Mouse (Mus musculus) large intestine, adult 2 months (tissue): Measurements from ENCODE around the gene Slc37a4. TPM values are rescaled to one million over a fixed set of nuclear protein-coding genes. Genes with fewer than 3 reads are reported as not detected.
"Not testable (repeated sequence)": the region's sequence is repeated elsewhere in the genome, so short reads cannot be mapped to it uniquely, and the experiment has no call there.

Experiments
- DNase-seq: peaks from one replicate; pipeline ENCODE4 v3.0.0-alpha.2; 2012; ENCODE audit warnings: low read depth, low spot score
- WGBS: fragments of 180-500 bp; shearing (Covaris S2); methylation state at CpG from one replicate; pipeline ENCODE4 v1.1.7; 2018; 5-methylcytosine and 5-hydroxymethylcytosine counted together
- polyA plus RNA-seq: library from polyadenylated mRNA; depleted of rRNA; stranded (reverse); fragments of >200 nt; gene quantifications from 2 replicates; pipeline ENCODE4 v1.2.3, GENCODE M21; 2012

Slc37a4 gene
- polyA plus RNA-seq, 1 experiment, result 48.9 TPM

GRCm38 (mm10) chr9:44391466-44391865 is 5.2 kb upstream of the Slc37a4 start:
- DNase-seq, result peak; percentile 53

GRCm38 (mm10) chr9:44398087-44398486 is 1.4 kb downstream of the Slc37a4 start:
- WGBS, result 11% methylated on average over 4 of the region's 4 CpGs
- peak; percentile 48 for DNase-seq

More at GRCm38 (mm10) chr9:44391466-44391865, 5.2 kb upstream of the Slc37a4 start:
- 18% methylated on average over 4 of the region's 4 CpGs for WGBS

- DNase-seq, result no peak
- 36% methylated on average over 9 of the region's 9 CpGs for whole genome bisulfite sequencing
Measured at GRCm38 (mm10) chr9:44398551-44398950, 1.9 kb downstream of the Slc37a4 start.

DNA sequence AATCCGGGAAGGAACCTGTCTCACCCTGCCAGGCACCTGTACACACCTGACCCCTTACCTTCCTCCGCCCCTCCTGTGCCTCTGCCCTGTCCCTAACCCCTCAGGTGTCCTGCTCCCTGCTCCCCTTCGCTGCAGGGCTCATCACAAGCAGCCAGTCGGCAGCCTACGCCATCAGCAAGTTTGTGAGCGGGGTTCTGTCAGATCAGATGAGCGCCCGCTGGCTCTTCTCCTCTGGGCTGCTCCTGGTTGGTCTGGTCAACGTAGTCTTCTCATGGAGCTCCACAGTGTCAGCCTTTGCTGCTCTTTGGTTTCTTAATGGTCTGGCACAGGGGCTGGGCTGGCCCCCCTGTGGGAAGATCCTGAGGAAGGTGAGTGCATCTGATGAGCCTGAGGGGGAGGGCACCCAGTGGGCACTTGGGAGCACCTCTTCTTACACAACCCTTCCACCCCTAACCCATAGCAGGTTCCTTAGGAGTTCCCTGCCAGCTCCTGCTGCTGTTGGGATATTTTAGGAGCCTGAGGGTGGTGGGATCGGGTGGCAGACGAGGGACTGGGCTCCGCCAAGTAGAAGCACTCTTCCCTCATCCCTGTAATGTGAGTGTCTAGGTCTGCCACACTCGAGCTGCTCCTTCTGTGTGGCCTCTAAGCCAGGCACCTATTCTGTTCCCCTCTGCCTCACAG is 2.6 kb downstream of the Slc37a4 start:
- 70% methylated on average over 13 of the region's 13 CpGs for WGBS
- no peak for DNase-seq

GRCm38 (mm10) chr9:44399795-44400114 is 3.1 kb downstream of the Slc37a4 start:
- no peak for DNase-seq

GRCm38 (mm10) chr9:44401081-44401480 is 4.4 kb downstream of the Slc37a4 start:
- whole genome bisulfite sequencing, result 66% methylated on average over 4 of the region's 4 CpGs
- no peak for DNase-seq

More at GRCm38 (mm10) chr9:44399795-44400114, 3.1 kb downstream of the Slc37a4 start:
- WGBS, result 89% methylated on average over 6 of the region's 6 CpGs

DNA sequence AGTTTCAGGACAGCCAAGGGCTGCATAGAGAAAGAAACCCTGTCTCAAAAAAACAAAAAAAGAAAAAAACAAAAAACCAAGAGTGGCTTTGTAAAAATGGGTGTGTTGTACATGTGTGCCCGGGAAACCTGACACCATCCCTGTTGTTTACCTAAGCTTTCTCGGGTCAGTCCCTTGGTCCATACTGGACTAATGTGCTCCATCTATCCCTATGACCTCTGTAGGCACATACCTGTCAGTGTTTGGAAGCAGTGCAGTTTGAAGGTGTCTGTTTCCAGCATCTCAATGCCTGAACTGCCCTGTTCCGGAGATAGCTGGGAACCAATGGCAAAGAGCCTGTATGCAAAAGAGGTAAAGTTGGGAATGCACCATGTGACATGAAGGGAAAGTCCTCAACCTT is 8.4 kb downstream of the Slc37a4 start:
- DNase-seq, result no peak
- WGBS, result 51% methylated on average over 3 of the region's 3 CpGs

- DNase-seq, result peak; percentile 89
- WGBS, result under 1% methylated on average over 51 of the region's 51 CpGs
Measured at GRCm38 (mm10) chr9:44406906-44407751, 10.5 kb downstream of the Slc37a4 start, which contains the start of the genes Rps25 and Trappc4. TSS of gene Rps25 (plus strand) at chr9:44407139. TSS of gene Trappc4 (minus strand) at chr9:44407600.

DNA sequence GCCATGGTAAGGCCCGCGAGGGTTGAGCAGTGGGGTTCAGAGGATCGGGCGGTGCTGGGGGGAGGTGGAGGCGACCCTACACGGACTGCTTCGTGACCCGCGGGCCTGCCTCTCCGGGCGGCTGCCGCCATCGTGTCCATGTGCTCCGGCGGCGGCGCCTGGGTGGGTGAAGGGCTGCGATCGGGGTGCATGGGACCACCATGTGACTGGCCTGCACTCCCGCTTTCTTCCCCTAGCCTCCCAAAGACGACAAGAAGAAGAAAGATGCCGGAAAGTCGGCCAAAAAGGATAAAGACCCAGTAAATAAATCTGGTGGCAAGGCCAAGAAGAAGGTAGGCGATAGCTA is 11.1 kb downstream of the Slc37a4 start:
- DNase-seq, result no peak
- WGBS, result under 1% methylated on average over 24 of the region's 24 CpGs

DNA sequence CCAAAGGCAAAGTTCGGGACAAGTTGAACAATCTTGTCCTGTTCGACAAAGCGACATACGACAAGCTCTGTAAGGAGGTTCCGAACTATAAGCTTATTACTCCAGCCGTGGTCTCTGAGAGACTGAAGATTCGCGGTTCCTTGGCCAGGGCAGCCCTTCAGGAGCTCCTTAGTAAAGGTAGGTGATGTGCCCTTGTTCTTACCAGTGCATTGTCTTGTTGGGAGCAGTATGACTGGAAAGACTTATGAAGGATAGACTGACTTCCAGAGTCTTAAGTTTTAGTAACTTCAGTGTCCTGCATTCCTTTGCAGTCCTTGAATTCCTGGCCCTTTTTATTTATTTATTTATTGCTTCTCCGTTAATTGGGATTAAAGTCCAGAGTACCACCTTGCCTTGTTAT is 12.0 kb downstream of the Slc37a4 start:
- WGBS, result 69% methylated on average over 9 of the region's 9 CpGs
- DNase-seq, result not testable (repeated sequence)

DNA sequence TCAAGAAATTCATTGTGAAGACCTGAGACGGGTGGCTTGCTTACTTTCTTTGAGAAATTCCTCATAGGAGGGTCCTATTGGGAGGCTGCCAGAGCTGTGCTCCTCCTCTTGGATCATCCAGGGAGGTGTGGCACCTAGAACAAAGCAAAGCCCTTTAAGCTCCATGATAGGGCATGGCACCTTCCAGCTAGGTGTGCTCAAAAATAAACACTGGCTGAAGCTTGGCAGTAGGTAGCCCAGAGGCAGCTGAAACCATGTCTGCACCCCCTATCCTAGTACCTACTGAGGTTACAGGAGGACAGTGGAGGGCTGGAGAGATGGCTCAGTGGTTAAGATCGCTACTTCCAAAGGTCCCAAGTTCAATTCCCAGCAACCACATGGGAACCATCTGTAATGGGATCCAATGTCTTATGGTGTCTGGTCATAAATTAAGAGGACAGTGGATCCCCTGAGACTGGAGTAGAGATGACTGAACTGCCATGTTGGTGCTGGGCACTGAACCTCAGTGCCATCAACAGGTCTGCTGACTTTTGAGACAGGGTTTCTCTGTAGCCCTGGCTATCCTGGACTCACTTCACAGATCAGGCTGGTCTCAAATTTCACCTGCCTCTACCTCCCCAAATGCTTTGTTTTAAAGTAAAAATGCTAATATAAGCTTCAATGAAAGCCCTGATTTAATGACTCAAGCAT is 14.1 kb downstream of the Slc37a4 start:
- WGBS, result 68% methylated on average over 2 of the region's 2 CpGs
- no peak for DNase-seq

- WGBS, result 95% methylated on average over 1 of the region's 1 CpGs
Measured at GRCm38 (mm10) chr9:44411601-44412130, 15.0 kb downstream of the Slc37a4 start.

GRCm38 (mm10) chr9:44412306-44412705 is 15.7 kb downstream of the Slc37a4 start:
- 68% methylated on average over 4 of the region's 4 CpGs for WGBS
- DNase-seq, result no peak

More at GRCm38 (mm10) chr9:44411601-44412130, 15.0 kb downstream of the Slc37a4 start:
- DNase-seq, result no peak

DNA sequence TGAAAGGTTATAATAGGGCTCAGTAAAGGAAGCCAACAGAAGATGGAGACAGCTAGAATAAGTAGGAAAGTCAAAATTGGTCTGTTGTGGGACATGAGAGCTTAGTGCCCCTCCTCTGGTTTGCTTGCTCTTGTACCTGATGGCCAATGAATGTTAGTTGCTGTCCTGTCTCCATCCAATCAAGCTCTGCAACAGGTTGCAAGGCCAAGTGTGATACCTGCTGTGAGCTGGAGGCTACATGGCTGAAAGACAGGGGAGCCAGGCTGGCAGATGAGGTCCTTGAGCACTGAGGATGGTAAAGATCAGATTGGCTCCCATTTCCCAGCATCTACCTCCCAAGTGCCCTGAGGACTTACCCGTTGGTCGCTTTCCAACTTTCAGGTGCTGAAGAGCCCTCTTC is 16.1 kb downstream of the Slc37a4 start:
- WGBS, result 79% methylated on average over 2 of the region's 2 CpGs
- no peak for DNase-seq

GRCm38 (mm10) chr9:44417156-44417891 is 20.7 kb downstream of the Slc37a4 start:
- WGBS, result 3% methylated on average over 26 of the region's 26 CpGs

DNA sequence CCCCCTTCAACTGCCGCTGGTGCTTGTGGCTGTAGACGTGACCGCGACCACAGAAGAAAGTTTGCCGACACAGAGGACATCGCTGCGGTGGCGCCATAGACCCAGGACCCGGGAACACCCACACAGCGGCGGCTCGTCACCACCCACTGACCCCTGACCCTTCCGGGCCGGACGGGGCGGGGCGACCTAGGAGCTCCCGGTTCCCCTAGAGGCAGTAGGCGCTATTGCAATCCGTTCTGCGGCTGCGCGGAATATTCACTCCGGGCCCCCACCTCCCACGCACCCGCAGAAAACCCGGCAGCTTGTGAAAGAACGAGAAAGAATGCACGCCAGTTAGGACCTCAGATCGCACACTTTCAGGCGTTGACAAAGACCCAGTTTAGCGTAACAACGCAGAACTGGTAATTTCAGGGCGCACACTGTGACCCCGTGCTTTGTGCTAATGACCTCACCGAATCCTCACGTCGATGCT is 21.3 kb downstream of the Slc37a4 start:
- peak; percentile 71 for DNase-seq
- WGBS, result under 1% methylated on average over 38 of the region's 38 CpGs

More at GRCm38 (mm10) chr9:44417156-44417891, 20.7 kb downstream of the Slc37a4 start:
- no peak for DNase-seq

GRCm38 (mm10) chr9:44418519-44419385 is 22.1 kb downstream of the Slc37a4 start, which contains the start of gene Ccdc84:
TSS of gene Ccdc84 (minus strand) at chr9:44418569.
- WGBS, result 72% methylated on average over 14 of the region's 14 CpGs
- DNase-seq, result no peak

- 94% methylated on average over 9 of the region's 9 CpGs for WGBS
- DNase-seq, result not testable (repeated sequence)
Measured at GRCm38 (mm10) chr9:44419730-44420129, 23.1 kb downstream of the Slc37a4 start.
